8 mouse cellular contexts compared by ENCODE assay signal in genomic region chr7:64373147-64373829, GRCm38 (mm10). TPM values are rescaled to one million over a fixed set of nuclear protein-coding genes. Genes with fewer than 3 reads are reported as not detected.
DNase-seq lines count a peak whose midpoint lies in the region; ATAC-seq and TF ChIP-seq lines count a peak whose summit lies in the region.

No protein-coding gene starts in this region.

- H3K4me3 ChIP-seq in liver, adult 2 months (ENCODE audit: insufficient read depth, low read depth, low read length) = peak overlapping the region; percentile 70
- H3K4me3 ChIP-seq in hindbrain, embryonic 15.5 days = peak overlapping the region; percentile 61
- peak overlapping the region; percentile 69 for H3K4me3 ChIP-seq in midbrain, embryonic 13.5 days (replicated peaks)

- H3K27me3 ChIP-seq in liver, adult 2 months (ENCODE audit: control insufficient read depth, insufficient read depth, low read length) = no peaks in the 10 kb centered on the region
- H3K27me3 ChIP-seq in hindbrain, embryonic 15.5 days = no peaks in the 10 kb centered on the region
- H3K27me3 ChIP-seq in midbrain, embryonic 13.5 days = no peaks in the 10 kb centered on the region

- no peaks in the 10 kb centered on the region for H3K79me2 ChIP-seq in liver, adult 2 months (ENCODE audit: control insufficient read depth, insufficient read depth, low read length)

- no peak for TF ChIP-seq POLR2A in liver, adult 2 months (IDR thresholded peaks at IDR 0.05; ENCODE audit: extremely low read depth, insufficient read depth, low read length)

- no peaks in the 10 kb centered on the region; the same call in 1 of the 2 replicates for H3K4me1 ChIP-seq in liver, adult 2 months (ENCODE audit: control insufficient read depth, insufficient read depth, low read length)
- peaks cover 9% of the 10 kb centered on the region for H3K4me1 ChIP-seq in hindbrain, embryonic 15.5 days (replicated peaks)
- peaks cover 15% of the 10 kb centered on the region for H3K4me1 ChIP-seq in midbrain, embryonic 13.5 days (replicated peaks)

- H3K4me2 ChIP-seq in hindbrain, embryonic 15.5 days = peak overlapping the region; percentile 58
- H3K4me2 ChIP-seq in midbrain, embryonic 13.5 days (replicated peaks) = peak overlapping the region; percentile 68

- no peak for TF ChIP-seq CTCF in liver, adult 2 months (IDR thresholded peaks at IDR 0.05; ENCODE audit: low read depth, low read length)

- WGBS in liver, adult 2 months = 5% methylated on average over 18 of the region's 18 CpGs
- 15% methylated on average over 18 of the region's 18 CpGs for WGBS in hindbrain, embryonic 15.5 days
- WGBS in midbrain, embryonic 13.5 days = 15% methylated on average over 18 of the region's 18 CpGs

- H3K36me3 ChIP-seq in liver, adult 2 months (ENCODE audit: control insufficient read depth, insufficient read depth, low read length) = peaks cover 24% of the 10 kb centered on the region
- H3K36me3 ChIP-seq in hindbrain, embryonic 15.5 days = peaks cover 24% of the 10 kb centered on the region
- H3K36me3 ChIP-seq in midbrain, embryonic 13.5 days = peaks cover 34% of the 10 kb centered on the region

- DNase-seq in liver, adult 2 months (ENCODE audit: extremely low read depth, low read depth, low spot score) = peak; percentile 33
- DNase-seq in liver = no peak
- DNase-seq in c-Kit-positive CD71-positive TER-119-positive erythroid progenitor cells, embryonic 14.5 days (ENCODE audit: low spot score) = peak; percentile 21
- no peak for DNase-seq in urinary bladder, adult 18-20 months (ENCODE audit: low spot score in 2 of 2)
- DNase-seq in gastrocnemius, adult 18-20 months (ENCODE audit: low spot score) = no peak
- DNase-seq in Muller cell, postnatal 12 days (ENCODE audit: inconsistent ontology term) = no peak

- H3K27ac ChIP-seq in liver, adult 2 months (replicated peaks; ENCODE audit: insufficient read depth, low read depth, low read length) = peak overlapping the region; percentile 73
- peak overlapping the region; percentile 89 for H3K27ac ChIP-seq in hindbrain, embryonic 15.5 days (replicated peaks)
- peak overlapping the region; percentile 93 for H3K27ac ChIP-seq in midbrain, embryonic 13.5 days

- peak; percentile 50 for ATAC-seq in hindbrain, embryonic 15.5 days (ENCODE audit: low FRiP score, low read depth)
- ATAC-seq in midbrain, embryonic 13.5 days = peak; percentile 53

- no peaks in the 10 kb centered on the region for H3K9me3 ChIP-seq in hindbrain, embryonic 15.5 days
- H3K9me3 ChIP-seq in midbrain, embryonic 13.5 days = no peaks in the 10 kb centered on the region

- peak overlapping the region; percentile 70 for H3K9ac ChIP-seq in liver, adult 2 months (ENCODE audit: low read depth, low read length)
- H3K9ac ChIP-seq in hindbrain, embryonic 15.5 days = peak overlapping the region; percentile 52
- peak overlapping the region; percentile 71 for H3K9ac ChIP-seq in midbrain, embryonic 13.5 days (replicated peaks)

RNA-seq across cellular contexts. Expression of gene Fan1, which starts 0.6 kb away (rescaled TPM):
- total RNA-seq in liver, adult 2 months (2014; rRNA removed) = 5.4 and 6.0 TPM in 2 replicates
- 1.9 and 2.1 TPM in 2 replicates for polyA plus RNA-seq in liver, adult 2 months (2012; rRNA removed)
- 5.4 and 7.1 TPM in 2 replicates for polyA plus RNA-seq in hindbrain, embryonic 15.5 days (2015; fragmentation: Nextera tagmentation; extraction: Ambion mirVana)
- 9.0 TPM in 2 replicates for polyA plus RNA-seq in midbrain, embryonic 13.5 days (2015; fragmentation: Nextera tagmentation; extraction: Ambion mirVana)
- total RNA-seq in gastrocnemius, adult 18-20 months (2021) = 1 to 10 TPM; 6.6 to 7.9 TPM

RNA-seq across cellular contexts. Expression of gene Mphosph10, which starts 18.8 kb away (rescaled TPM):
- 3.2 and 4.8 TPM in 2 replicates for total RNA-seq in liver, adult 2 months (2014; rRNA removed)
- polyA plus RNA-seq in liver, adult 2 months (2012; rRNA removed) = 0.61 and 0.91 TPM in 2 replicates
- polyA plus RNA-seq in hindbrain, embryonic 15.5 days (2015; fragmentation: Nextera tagmentation; extraction: Ambion mirVana) = 22.7 and 25.0 TPM in 2 replicates
- polyA plus RNA-seq in midbrain, embryonic 13.5 days (2015; fragmentation: Nextera tagmentation; extraction: Ambion mirVana) = 31.1 and 34.3 TPM in 2 replicates
- 10 to 100 TPM; 17.3 to 18.4 TPM for total RNA-seq in gastrocnemius, adult 18-20 months (2021)

RNA-seq across cellular contexts. Expression of gene Mcee, which starts 19.1 kb away (rescaled TPM):
- 90.7 and 115 TPM in 2 replicates for total RNA-seq in liver, adult 2 months (2014; rRNA removed)
- 41.8 and 51.3 TPM in 2 replicates for polyA plus RNA-seq in liver, adult 2 months (2012; rRNA removed)
- polyA plus RNA-seq in hindbrain, embryonic 15.5 days (2015; fragmentation: Nextera tagmentation; extraction: Ambion mirVana) = 46.7 and 56.4 TPM in 2 replicates
- polyA plus RNA-seq in midbrain, embryonic 13.5 days (2015; fragmentation: Nextera tagmentation; extraction: Ambion mirVana) = 34.3 and 36.1 TPM in 2 replicates
- 100 to 1,000 TPM in 1 of 2 experiments, 10 to 100 TPM in 1; 97.0 to 111 TPM for total RNA-seq in gastrocnemius, adult 18-20 months (2021)

Comparison
In these comparisons a context has a peak if more than half of its experiments do, and no peak if none do; other contexts are left out.
1. DNase-seq: peak in liver, adult 2 months (single experiment) and c-Kit-positive CD71-positive TER-119-positive erythroid progenitor cells, embryonic 14.5 days (single experiment); none in liver (single experiment), urinary bladder, adult 18-20 months (0 of 2), gastrocnemius, adult 18-20 months (single experiment) and Muller cell, postnatal 12 days (single experiment).
2. RNA of gene Mphosph10, which starts 18.8 kb away (polyA plus RNA-seq): 31.1 to 34.3 TPM in midbrain, embryonic 13.5 days and 22.7 to 25.0 TPM in hindbrain, embryonic 15.5 days; 0.61 to 0.91 TPM in liver, adult 2 months; every median in the first group is over 10 times any median in the second.
3. Peak in every context shown above with its lines, with median percentiles within 50 percentile points of each other: H3K27ac ChIP-seq, H3K4me3 ChIP-seq and H3K9ac ChIP-seq.